Mouse (Mus musculus) G1E (cell line): ENCODE measurements around the gene Rai14.

ENCODE experiments used
- CTCF ChIP-seq: IDR thresholded peaks from 2 replicates; pipeline ENCODE4 v1.5.1; 2012; ENCODE audit warnings: low read depth, low read length, inconsistent platforms, mixed read lengths
- GATA1 ChIP-seq: IDR thresholded peaks from 2 replicates; pipeline ENCODE4 v1.6.1; 2012; ENCODE audit warnings: borderline replicate concordance, low read length, inconsistent platforms, mixed read lengths
- POLR2AphosphoS5 ChIP-seq: IDR thresholded peaks from 2 replicates; pipeline ENCODE4 v1.6.1; 2012; ENCODE audit warnings: low read depth, low read length, inconsistent platforms; ENCODE audit not compliant: insufficient replicate concordance
- TAL1 ChIP-seq: conservative IDR thresholded peaks from 2 replicates; pipeline ENCODE4 v1.6.1; 2012; ENCODE audit warnings: low read depth, low read length, inconsistent platforms, mixed read lengths

DNA sequence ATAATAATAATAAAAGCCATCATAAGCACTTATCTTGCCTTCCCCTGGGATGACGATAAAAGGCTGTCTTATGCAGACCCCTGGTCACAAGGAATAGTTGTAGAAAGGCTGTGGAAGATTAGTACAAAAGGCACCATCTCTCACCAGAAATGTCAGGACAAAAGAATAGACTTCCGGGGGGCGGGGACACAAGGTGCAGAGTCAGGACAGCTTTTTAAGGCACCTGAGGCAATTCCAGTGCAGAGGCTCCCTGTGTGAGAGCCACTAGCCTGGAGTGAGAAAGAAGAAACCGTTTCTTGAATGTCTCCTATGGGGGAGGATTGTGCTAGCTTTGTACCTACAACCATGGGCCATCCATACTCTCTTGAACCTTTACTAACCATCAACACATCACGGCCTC lies 82.9 kb downstream of the Rai14 start:
- TF ChIP-seq CTCF (no peak), GATA1 (no peak), TAL1 (no peak), POLR2AphosphoS5 (no peak)
